Mouse (Mus musculus) liver (tissue): ENCODE data around the gene Serinc2.

ENCODE experiments used
- DNase-seq: peaks from one replicate; pipeline ENCODE4 v3.0.0-alpha.2; 2020; ENCODE audit warnings: mixed read lengths

Gene Serinc2

GRCm38 (mm10) chr4:130279105-130279504, at the start of gene Serinc2:
Gene Serinc2, minus strand, starts transcription at chr4:130279205.
- no peak for DNase-seq

- no peak for DNase-seq
These were observed 48.4 kb upstream of the Serinc2 start for GRCm38 (mm10) chr4:130327366-130327765.

- DNase-seq, result no peak
These were observed 46.4 kb upstream of the Serinc2 start for GRCm38 (mm10) chr4:130325446-130325845.

GRCm38 (mm10) chr4:130323607-130324006, 44.6 kb upstream of the Serinc2 start:
- no peak for DNase-seq

- no peak for DNase-seq
These were observed 44.2 kb upstream of the Serinc2 start for GRCm38 (mm10) chr4:130323165-130323564.

- no peak for DNase-seq
These were observed 43.6 kb upstream of the Serinc2 start for GRCm38 (mm10) chr4:130322567-130322966.

GRCm38 (mm10) chr4:130321640-130322039, 42.6 kb upstream of the Serinc2 start:
- no peak for DNase-seq

GRCm38 (mm10) chr4:130319564-130319963, 40.6 kb upstream of the Serinc2 start:
- DNase-seq, result no peak

GRCm38 (mm10) chr4:130318122-130318521, 39.1 kb upstream of the Serinc2 start:
- no peak for DNase-seq

- DNase-seq, result no peak
These were observed 37.7 kb upstream of the Serinc2 start for GRCm38 (mm10) chr4:130316691-130317090.

- no peak for DNase-seq
These were observed 36.9 kb upstream of the Serinc2 start for GRCm38 (mm10) chr4:130315771-130316527.

- no peak for DNase-seq
These were observed 34.5 kb upstream of the Serinc2 start for GRCm38 (mm10) chr4:130313552-130313951.

- no peak for DNase-seq
These were observed 33.5 kb upstream of the Serinc2 start for GRCm38 (mm10) chr4:130312526-130312925.

- no peak for DNase-seq
These were observed 30.2 kb upstream of the Serinc2 start for GRCm38 (mm10) chr4:130309254-130309653.

GRCm38 (mm10) chr4:130308231-130309081, 29.5 kb upstream of the Serinc2 start, which contains the start of the genes Fabp3 and Gm10570:
Gene Fabp3, plus strand, starts transcription at chr4:130308595.
Gene Gm10570, minus strand, starts transcription at chr4:130308674.
- no peak for DNase-seq

- peak; percentile 50 for DNase-seq
These were observed 28.8 kb upstream of the Serinc2 start for GRCm38 (mm10) chr4:130307851-130308230.

GRCm38 (mm10) chr4:130306796-130307630, 28.0 kb upstream of the Serinc2 start:
- no peak for DNase-seq

GRCm38 (mm10) chr4:130304746-130305145, 25.7 kb upstream of the Serinc2 start:
- DNase-seq, result no peak

GRCm38 (mm10) chr4:130302285-130302870, 23.4 kb upstream of the Serinc2 start:
- peak; percentile 57 for DNase-seq

- no peak for DNase-seq
These were observed 20.6 kb upstream of the Serinc2 start for GRCm38 (mm10) chr4:130299629-130300018.

GRCm38 (mm10) chr4:130298877-130299628, 20.0 kb upstream of the Serinc2 start:
- DNase-seq, result no peak

GRCm38 (mm10) chr4:130297123-130297529, 18.1 kb upstream of the Serinc2 start:
- DNase-seq, result peak; percentile 85
